Mouse (Mus musculus): Measurements from ENCODE around the gene 1810049J17Rik. TPM values are rescaled to one million over a fixed set of nuclear protein-coding genes. Genes with fewer than 3 reads are reported as not detected.
A peak's percentile ranks its signal among the peaks of the same experiment; 100 is the strongest.

The 1810049J17Rik gene
- polyA plus RNA-seq, 1 experiment from 2014 or later = 0.84 TPM

- WGBS = 88% methylated on average over 14 of the region's 14 CpGs
- no peak for ATAC-seq (ENCODE audit: low FRiP score, low read depth)
- Histone ChIP-seq H3K4me2 (replicated peaks) (no peak overlapping the region), H3K4me3 (no peak overlapping the region), H3K9ac (no peak overlapping the region), H3K36me3 (peaks cover 52% of the 10 kb centered on the region), H3K27ac (no peak overlapping the region), H3K9me3 (no peaks in the 10 kb centered on the region), H3K4me1 (peaks cover 3% of the 10 kb centered on the region; the same call in 1 of the 2 replicates), H3K27me3 (no peaks in the 10 kb centered on the region)
Observed at GRCm38 (mm10) chr15:12362001-12362700, 40.5 kb upstream of the 1810049J17Rik start.

GRCm38 (mm10) chr15:12360519-12361212 lies 39.0 kb upstream of the 1810049J17Rik start:
- Histone ChIP-seq H3K36me3 (peaks cover 54% of the 10 kb centered on the region), H3K27me3 (no peaks in the 10 kb centered on the region), H3K27ac (0 out of 2 replicates have a peak overlapping the region, but pooled peaks have one; percentile 1), H3K9me3 (no peaks in the 10 kb centered on the region), H3K9ac (no peak overlapping the region), H3K4me1 (peaks cover 3% of the 10 kb centered on the region; the same call in 1 of the 2 replicates), H3K4me3 (no peak overlapping the region), H3K4me2 (replicated peaks) (no peak overlapping the region)
- no peak for ATAC-seq (ENCODE audit: low FRiP score, low read depth)
- 73% methylated on average over 19 of the region's 19 CpGs for WGBS

- Histone ChIP-seq H3K27me3 (no peaks in the 10 kb centered on the region), H3K9me3 (no peaks in the 10 kb centered on the region), H3K4me1 (peaks cover 3% of the 10 kb centered on the region; the same call in 1 of the 2 replicates), H3K4me2 (replicated peaks) (no peak overlapping the region), H3K36me3 (peaks cover 60% of the 10 kb centered on the region), H3K9ac (no peak overlapping the region), H3K27ac (no peak overlapping the region), H3K4me3 (no peak overlapping the region)
- whole genome bisulfite sequencing = 91% methylated on average over 5 of the region's 5 CpGs
- no peak for ATAC-seq (ENCODE audit: low FRiP score, low read depth)
Observed at GRCm38 (mm10) chr15:12358384-12358783, 36.7 kb upstream of the 1810049J17Rik start.

GRCm38 (mm10) chr15:12357459-12357858 lies 35.8 kb upstream of the 1810049J17Rik start:
- no peak overlapping the region for H3K9ac ChIP-seq
- no peak overlapping the region for H3K4me2 ChIP-seq (replicated peaks)
- H3K4me3 ChIP-seq = no peak overlapping the region
- no peaks in the 10 kb centered on the region for H3K27me3 ChIP-seq
- peaks cover 69% of the 10 kb centered on the region for H3K36me3 ChIP-seq
- no peak overlapping the region for H3K27ac ChIP-seq
- H3K4me1 ChIP-seq = peaks cover 3% of the 10 kb centered on the region; the same call in 1 of the 2 replicates
- H3K9me3 ChIP-seq = no peaks in the 10 kb centered on the region
- no peak for ATAC-seq (ENCODE audit: low FRiP score, low read depth)

- Histone ChIP-seq H3K27me3 (no peaks in the 10 kb centered on the region), H3K4me2 (replicated peaks) (no peak overlapping the region), H3K36me3 (peaks cover 77% of the 10 kb centered on the region), H3K27ac (no peak overlapping the region), H3K9ac (no peak overlapping the region), H3K4me3 (no peak overlapping the region), H3K9me3 (no peaks in the 10 kb centered on the region), H3K4me1 (peaks cover 3% of the 10 kb centered on the region; the same call in 1 of the 2 replicates)
- 79% methylated on average over 7 of the region's 7 CpGs for WGBS
- no peak for ATAC-seq (ENCODE audit: low FRiP score, low read depth)
Observed at GRCm38 (mm10) chr15:12355907-12356306, 34.2 kb upstream of the 1810049J17Rik start.

- Histone ChIP-seq H3K4me2 (replicated peaks) (no peak overlapping the region), H3K4me1 (no peaks in the 10 kb centered on the region; the same call in 1 of the 2 replicates), H3K27ac (no peak overlapping the region), H3K9ac (no peak overlapping the region), H3K4me3 (no peak overlapping the region), H3K9me3 (no peaks in the 10 kb centered on the region), H3K27me3 (no peaks in the 10 kb centered on the region), H3K36me3 (peaks cover 73% of the 10 kb centered on the region)
- ATAC-seq (ENCODE audit: low FRiP score, low read depth) = no peak
- WGBS = 92% methylated on average over 6 of the region's 6 CpGs
Observed at GRCm38 (mm10) chr15:12355261-12355660, 33.6 kb upstream of the 1810049J17Rik start.

- H3K27me3 ChIP-seq = no peaks in the 10 kb centered on the region
- H3K9ac ChIP-seq = no peak overlapping the region
- H3K4me1 ChIP-seq = no peaks in the 10 kb centered on the region
- no peaks in the 10 kb centered on the region for H3K9me3 ChIP-seq
- no peak overlapping the region for H3K4me3 ChIP-seq
- H3K27ac ChIP-seq = no peak overlapping the region
- H3K4me2 ChIP-seq (replicated peaks) = no peak overlapping the region
- H3K36me3 ChIP-seq = peaks cover 77% of the 10 kb centered on the region
- ATAC-seq (ENCODE audit: low FRiP score, low read depth) = no peak
- WGBS = 91% methylated on average over 2 of the region's 2 CpGs
Observed at GRCm38 (mm10) chr15:12354281-12354810, 32.6 kb upstream of the 1810049J17Rik start.

GRCm38 (mm10) chr15:12351470-12351869 lies 29.8 kb upstream of the 1810049J17Rik start:
- 97% methylated on average over 7 of the region's 7 CpGs for WGBS
- H3K27ac ChIP-seq = no peak overlapping the region
- H3K27me3 ChIP-seq = no peaks in the 10 kb centered on the region
- H3K4me3 ChIP-seq = no peak overlapping the region
- no peak overlapping the region for H3K9ac ChIP-seq
- ATAC-seq (ENCODE audit: low FRiP score, low read depth) = no peak
- no peaks in the 10 kb centered on the region for H3K9me3 ChIP-seq
- H3K36me3 ChIP-seq = peaks cover 74% of the 10 kb centered on the region
- H3K4me1 ChIP-seq = no peaks in the 10 kb centered on the region
- no peak overlapping the region for H3K4me2 ChIP-seq (replicated peaks)

GRCm38 (mm10) chr15:12349840-12350239 lies 28.1 kb upstream of the 1810049J17Rik start:
- H3K27ac ChIP-seq = no peak overlapping the region
- H3K9me3 ChIP-seq = no peaks in the 10 kb centered on the region
- H3K36me3 ChIP-seq = peaks cover 70% of the 10 kb centered on the region
- no peak overlapping the region for H3K9ac ChIP-seq
- WGBS = 87% methylated on average over 5 of the region's 5 CpGs
- no peaks in the 10 kb centered on the region for H3K27me3 ChIP-seq
- H3K4me2 ChIP-seq (replicated peaks) = no peak overlapping the region
- ATAC-seq (ENCODE audit: low FRiP score, low read depth) = no peak
- no peak overlapping the region for H3K4me3 ChIP-seq
- H3K4me1 ChIP-seq = no peaks in the 10 kb centered on the region

- peaks cover 70% of the 10 kb centered on the region for H3K36me3 ChIP-seq
- whole genome bisulfite sequencing = 82% methylated on average over 3 of the region's 3 CpGs
Observed at GRCm38 (mm10) chr15:12348950-12349349, 27.3 kb upstream of the 1810049J17Rik start.

GRCm38 (mm10) chr15:12346916-12347315 lies 25.2 kb upstream of the 1810049J17Rik start:
- WGBS = 96% methylated on average over 3 of the region's 3 CpGs
- Histone ChIP-seq H3K9me3 (no peaks in the 10 kb centered on the region), H3K4me1 (no peaks in the 10 kb centered on the region), H3K9ac (no peak overlapping the region), H3K4me2 (replicated peaks) (no peak overlapping the region), H3K4me3 (no peak overlapping the region), H3K27ac (no peak overlapping the region), H3K36me3 (peaks cover 69% of the 10 kb centered on the region), H3K27me3 (no peaks in the 10 kb centered on the region)
- no peak for ATAC-seq (ENCODE audit: low FRiP score, low read depth)

More at GRCm38 (mm10) chr15:12348950-12349349, 27.3 kb upstream of the 1810049J17Rik start:
- no peak overlapping the region for H3K27ac ChIP-seq
- ATAC-seq (ENCODE audit: low FRiP score, low read depth) = no peak
- no peaks in the 10 kb centered on the region for H3K27me3 ChIP-seq
- H3K4me2 ChIP-seq (replicated peaks) = no peak overlapping the region
- no peak overlapping the region for H3K9ac ChIP-seq
- no peaks in the 10 kb centered on the region for H3K9me3 ChIP-seq
- no peak overlapping the region for H3K4me3 ChIP-seq
- no peaks in the 10 kb centered on the region for H3K4me1 ChIP-seq

GRCm38 (mm10) chr15:12341401-12341758 lies 19.7 kb upstream of the 1810049J17Rik start:
- ATAC-seq (ENCODE audit: low FRiP score, low read depth) = no peak
- Histone ChIP-seq H3K4me2 (replicated peaks) (no peak overlapping the region), H3K9me3 (no peaks in the 10 kb centered on the region), H3K27me3 (no peaks in the 10 kb centered on the region), H3K4me3 (no peak overlapping the region), H3K27ac (no peak overlapping the region), H3K9ac (no peak overlapping the region), H3K36me3 (peaks cover 37% of the 10 kb centered on the region), H3K4me1 (peaks cover 5% of the 10 kb centered on the region; the same call in 1 of the 2 replicates)
- 62% methylated on average over 4 of the region's 4 CpGs for WGBS

Data from limb, embryonic 13.5 days (tissue).